Mouse (Mus musculus): ENCODE results near the gene Cdh24. TPM values are rescaled to one million over a fixed set of nuclear protein-coding genes. Genes with fewer than 3 reads are reported as not detected.

The Cdh24 gene
- polyA plus RNA-seq, 1 experiment from 2014 or later, result 4.8 TPM

GRCm38 (mm10) chr14:54674317-54674716 lies 33.2 kb upstream of the Cdh24 start:
- no peak overlapping the region for H3K4me3 ChIP-seq (ENCODE audit: low read depth, low read length)
- no peak for ATAC-seq
- peaks cover 80% of the 10 kb centered on the region for H3K36me3 ChIP-seq (ENCODE audit: control insufficient read depth, insufficient read depth, low read length)
- no peak overlapping the region for H3K4me2 ChIP-seq (ENCODE audit: low read length)
- no peak overlapping the region for H3K27ac ChIP-seq (ENCODE audit: low read depth, low read length)
- no peak for DNase-seq (ENCODE audit: low spot score)
- no peaks in the 10 kb centered on the region for H3K27me3 ChIP-seq (replicated peaks; ENCODE audit: control insufficient read depth, insufficient read depth, low read length)
- H3K9ac ChIP-seq (ENCODE audit: low read length), result no peak overlapping the region
- WGBS, result 83% methylated on average over 2 of the region's 2 CpGs
- no peaks in the 10 kb centered on the region for H3K4me1 ChIP-seq (ENCODE audit: control insufficient read depth, insufficient read depth, low read length)
- no peaks in the 10 kb centered on the region for H3K9me3 ChIP-seq (replicated peaks; ENCODE audit: control insufficient read depth, low read length)

DNA sequence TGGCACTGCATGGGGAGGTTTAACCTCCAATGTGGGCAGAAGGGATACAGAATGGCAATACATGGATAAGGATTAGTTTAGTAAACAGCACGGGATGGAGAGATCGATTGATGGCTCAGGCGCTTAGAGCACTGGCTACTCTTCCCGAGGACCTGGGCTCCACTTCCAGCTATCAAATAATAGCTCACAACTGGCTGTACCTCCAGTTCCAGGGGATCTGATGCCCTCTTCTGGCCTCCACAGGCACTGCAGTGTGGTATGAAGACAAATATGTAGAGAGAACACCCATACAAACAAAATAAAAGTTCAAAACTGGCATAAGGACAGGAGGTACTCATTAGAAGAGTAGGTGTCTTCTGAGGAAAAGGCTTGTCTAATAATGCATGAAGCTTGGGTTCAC lies 28.2 kb upstream of the Cdh24 start:
- H3K27me3 ChIP-seq (replicated peaks; ENCODE audit: control insufficient read depth, insufficient read depth, low read length), result no peaks in the 10 kb centered on the region
- H3K9me3 ChIP-seq (replicated peaks; ENCODE audit: control insufficient read depth, low read length), result no peaks in the 10 kb centered on the region
- no peaks in the 10 kb centered on the region for H3K4me1 ChIP-seq (ENCODE audit: control insufficient read depth, insufficient read depth, low read length)
- no peak overlapping the region for H3K4me2 ChIP-seq (ENCODE audit: low read length)
- H3K27ac ChIP-seq (ENCODE audit: low read depth, low read length), result no peak overlapping the region
- H3K36me3 ChIP-seq (ENCODE audit: control insufficient read depth, insufficient read depth, low read length), result peaks cover 78% of the 10 kb centered on the region
- WGBS, result 80% methylated on average over 4 of the region's 4 CpGs
- peak; percentile 41 for DNase-seq (ENCODE audit: low spot score)
- H3K9ac ChIP-seq (ENCODE audit: low read length), result no peak overlapping the region
- no peak for ATAC-seq
- no peak overlapping the region for H3K4me3 ChIP-seq (ENCODE audit: low read depth, low read length)

- Histone ChIP-seq H3K4me1 (ENCODE audit: control insufficient read depth, insufficient read depth, low read length) (no peaks in the 10 kb centered on the region), H3K9ac (ENCODE audit: low read length) (no peak overlapping the region), H3K4me2 (ENCODE audit: low read length) (no peak overlapping the region), H3K36me3 (ENCODE audit: control insufficient read depth, insufficient read depth, low read length) (peaks cover 89% of the 10 kb centered on the region), H3K9me3 (replicated peaks; ENCODE audit: control insufficient read depth, low read length) (no peaks in the 10 kb centered on the region), H3K27me3 (replicated peaks; ENCODE audit: control insufficient read depth, insufficient read depth, low read length) (no peaks in the 10 kb centered on the region), H3K4me3 (ENCODE audit: low read depth, low read length) (no peak overlapping the region), H3K27ac (ENCODE audit: low read depth, low read length) (no peak overlapping the region)
- DNase-seq (ENCODE audit: low spot score) (no peak), ATAC-seq (no peak)
- 92% methylated on average over 10 of the region's 10 CpGs for WGBS
These were observed 23.5 kb upstream of the Cdh24 start for GRCm38 (mm10) chr14:54664477-54665222.

GRCm38 (mm10) chr14:54660009-54660408 lies 18.8 kb upstream of the Cdh24 start:
- Histone ChIP-seq H3K27ac (ENCODE audit: low read depth, low read length) (no peak overlapping the region), H3K4me1 (ENCODE audit: control insufficient read depth, insufficient read depth, low read length) (no peaks in the 10 kb centered on the region), H3K27me3 (replicated peaks; ENCODE audit: control insufficient read depth, insufficient read depth, low read length) (no peaks in the 10 kb centered on the region), H3K36me3 (ENCODE audit: control insufficient read depth, insufficient read depth, low read length) (peaks cover 99% of the 10 kb centered on the region), H3K9ac (ENCODE audit: low read length) (no peak overlapping the region), H3K9me3 (replicated peaks; ENCODE audit: control insufficient read depth, low read length) (no peaks in the 10 kb centered on the region), H3K4me2 (ENCODE audit: low read length) (no peak overlapping the region), H3K4me3 (ENCODE audit: low read depth, low read length) (no peak overlapping the region)
- DNase-seq (ENCODE audit: low spot score), result no peak
- ATAC-seq, result no peak
- WGBS, result 89% methylated on average over 2 of the region's 2 CpGs

DNA sequence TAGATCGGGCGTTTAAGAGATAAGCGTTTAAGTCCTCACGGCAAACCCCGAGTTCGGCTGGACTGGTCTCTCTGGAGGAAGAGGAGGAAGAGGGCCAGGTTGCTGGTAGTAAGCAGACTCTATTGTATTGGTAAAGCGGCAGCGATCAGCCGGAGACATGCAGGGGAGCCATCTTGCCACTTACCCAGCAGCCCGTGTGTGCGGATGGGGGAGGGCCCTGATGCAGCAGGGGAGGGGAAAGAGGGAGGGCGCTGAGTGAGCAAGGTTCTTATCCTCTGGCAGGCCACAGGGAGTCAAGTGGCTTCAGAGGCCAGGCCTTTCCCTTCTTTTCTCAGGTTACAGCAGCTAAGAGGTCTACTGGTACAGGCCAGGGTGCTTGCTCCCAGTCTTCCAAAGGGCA lies 12.3 kb upstream of the Cdh24 start:
- Histone ChIP-seq H3K4me2 (ENCODE audit: low read length) (peak overlapping the region; percentile 88), H3K27ac (ENCODE audit: low read depth, low read length) (peak overlapping the region; percentile 84), H3K36me3 (ENCODE audit: control insufficient read depth, insufficient read depth, low read length) (peaks cover 64% of the 10 kb centered on the region), H3K4me3 (ENCODE audit: low read depth, low read length) (peak overlapping the region; percentile 74), H3K9ac (ENCODE audit: low read length) (peak overlapping the region; percentile 91), H3K27me3 (replicated peaks; ENCODE audit: control insufficient read depth, insufficient read depth, low read length) (no peaks in the 10 kb centered on the region), H3K4me1 (ENCODE audit: control insufficient read depth, insufficient read depth, low read length) (peaks cover 22% of the 10 kb centered on the region), H3K9me3 (replicated peaks; ENCODE audit: control insufficient read depth, low read length) (no peaks in the 10 kb centered on the region)
- DNase-seq (ENCODE audit: low spot score), result peak; percentile 92
- peak; percentile 89 for ATAC-seq
- WGBS, result 1% methylated on average over 12 of the region's 12 CpGs

DNA sequence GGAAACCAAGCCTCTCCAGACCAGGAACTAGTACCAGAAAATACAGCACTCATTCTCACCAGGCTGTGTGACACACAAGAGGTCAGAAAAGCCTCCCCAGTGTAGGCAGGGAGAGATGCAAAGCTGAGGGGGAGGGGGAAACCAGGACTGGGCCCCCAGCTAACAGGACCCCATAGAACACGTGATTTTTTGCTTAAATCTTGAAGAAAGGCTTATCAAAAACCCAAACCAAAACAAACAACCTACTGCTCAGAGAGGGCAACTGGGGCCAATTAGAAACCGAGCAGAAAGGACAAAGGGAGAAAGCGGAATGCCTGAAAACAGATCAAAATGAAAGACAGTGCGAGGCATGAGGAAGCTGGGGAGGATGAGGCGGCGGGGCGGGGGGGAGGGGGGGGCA lies 11.6 kb upstream of the Cdh24 start:
- Histone ChIP-seq H3K27me3 (replicated peaks; ENCODE audit: control insufficient read depth, insufficient read depth, low read length) (no peaks in the 10 kb centered on the region), H3K4me2 (ENCODE audit: low read length) (peak overlapping the region; percentile 88), H3K36me3 (ENCODE audit: control insufficient read depth, insufficient read depth, low read length) (peaks cover 64% of the 10 kb centered on the region), H3K9me3 (replicated peaks; ENCODE audit: control insufficient read depth, low read length) (no peaks in the 10 kb centered on the region), H3K27ac (ENCODE audit: low read depth, low read length) (peak overlapping the region; percentile 84), H3K4me1 (ENCODE audit: control insufficient read depth, insufficient read depth, low read length) (peaks cover 23% of the 10 kb centered on the region), H3K9ac (ENCODE audit: low read length) (peak overlapping the region; percentile 91), H3K4me3 (ENCODE audit: low read depth, low read length) (peak overlapping the region; percentile 74)
- DNase-seq (ENCODE audit: low spot score) (peak; percentile 25), ATAC-seq (peak; percentile 37)
- 2% methylated on average over 7 of the region's 7 CpGs for WGBS

DNA sequence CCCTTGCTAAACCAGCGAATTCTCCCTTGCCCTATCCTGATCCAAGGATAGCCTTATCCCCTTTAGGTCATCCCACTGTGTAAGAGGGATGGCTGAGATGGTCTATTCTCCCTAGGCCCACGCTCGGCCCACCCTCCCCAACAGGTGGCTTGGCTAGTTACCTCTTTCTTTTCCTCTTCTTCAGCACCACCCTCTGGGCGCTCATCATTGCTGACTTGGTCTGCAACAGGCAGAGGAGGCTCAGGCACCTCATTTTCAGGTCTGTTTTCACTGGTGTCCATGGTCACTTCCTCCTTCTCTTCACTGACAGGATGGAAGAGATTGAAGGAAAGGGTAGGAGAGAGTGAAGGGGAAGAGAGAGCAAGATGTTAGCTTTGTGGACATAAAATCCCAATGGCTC lies 10.4 kb upstream of the Cdh24 start:
- DNase-seq (ENCODE audit: low spot score) (no peak), ATAC-seq (peak; percentile 1; the same call in 1 of the 2 replicates)
- peak overlapping the region; percentile 88 for H3K4me2 ChIP-seq (ENCODE audit: low read length)
- no peaks in the 10 kb centered on the region for H3K9me3 ChIP-seq (replicated peaks; ENCODE audit: control insufficient read depth, low read length)
- H3K4me1 ChIP-seq (ENCODE audit: control insufficient read depth, insufficient read depth, low read length), result peaks cover 23% of the 10 kb centered on the region
- no peaks in the 10 kb centered on the region for H3K27me3 ChIP-seq (replicated peaks; ENCODE audit: control insufficient read depth, insufficient read depth, low read length)
- no peak overlapping the region for H3K4me3 ChIP-seq (ENCODE audit: low read depth, low read length)
- H3K36me3 ChIP-seq (ENCODE audit: control insufficient read depth, insufficient read depth, low read length), result peaks cover 66% of the 10 kb centered on the region
- H3K27ac ChIP-seq (ENCODE audit: low read depth, low read length), result no peak overlapping the region
- WGBS, result 65% methylated on average over 4 of the region's 4 CpGs
- peak overlapping the region; percentile 29; the same call in 1 of the 2 replicates for H3K9ac ChIP-seq (ENCODE audit: low read length)

DNA sequence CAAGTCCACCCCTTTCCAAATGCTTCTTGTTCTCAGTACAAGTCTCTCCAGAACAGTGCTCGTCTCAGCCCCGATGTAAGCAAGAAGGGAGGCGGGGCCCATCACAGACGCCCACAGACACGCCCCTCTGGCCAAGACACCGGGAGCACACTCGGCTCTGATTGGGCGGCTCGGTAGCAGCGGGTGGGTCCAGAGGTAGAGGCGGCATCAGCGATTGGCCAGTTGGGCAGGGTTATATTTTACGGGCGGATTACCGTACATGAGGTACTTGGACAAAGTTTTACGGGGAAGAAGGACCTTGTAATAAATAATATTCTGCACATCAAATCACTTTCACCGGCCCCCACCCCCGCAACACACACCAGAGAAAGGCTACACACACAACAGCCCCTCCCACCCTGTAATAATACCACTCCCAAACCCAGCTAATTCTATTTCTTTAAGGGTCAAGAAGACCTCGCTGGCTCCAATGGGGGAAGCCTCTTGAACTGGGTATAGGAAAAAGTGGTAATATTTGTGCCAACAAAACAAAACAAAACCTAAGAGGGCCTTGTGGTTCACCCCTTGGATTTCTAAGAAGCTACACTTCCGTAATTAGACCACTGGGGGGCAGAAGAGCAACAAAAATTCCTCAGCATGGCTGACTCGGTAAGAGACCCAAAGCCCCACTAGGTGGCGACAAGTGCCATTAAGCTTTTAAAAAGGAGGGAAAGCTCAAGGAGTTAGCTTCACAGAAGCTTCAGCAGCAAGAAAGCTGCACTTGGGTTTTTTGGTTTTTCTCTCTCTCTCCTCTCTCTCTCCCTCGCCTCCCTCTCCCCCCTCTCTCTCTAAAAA lies 9.7 kb upstream of the Cdh24 start:
- no peak overlapping the region for H3K4me3 ChIP-seq (ENCODE audit: low read depth, low read length)
- 63% methylated on average over 23 of the region's 23 CpGs for WGBS
- H3K4me1 ChIP-seq (ENCODE audit: control insufficient read depth, insufficient read depth, low read length), result peaks cover 23% of the 10 kb centered on the region
- peak; percentile 61 for ATAC-seq
- no peaks in the 10 kb centered on the region for H3K27me3 ChIP-seq (replicated peaks; ENCODE audit: control insufficient read depth, insufficient read depth, low read length)
- DNase-seq (ENCODE audit: low spot score), result peak; percentile 98
- no peak overlapping the region for H3K9ac ChIP-seq (ENCODE audit: low read length)
- no peaks in the 10 kb centered on the region for H3K9me3 ChIP-seq (replicated peaks; ENCODE audit: control insufficient read depth, low read length)
- H3K27ac ChIP-seq (ENCODE audit: low read depth, low read length), result no peak overlapping the region
- H3K36me3 ChIP-seq (ENCODE audit: control insufficient read depth, insufficient read depth, low read length), result peaks cover 66% of the 10 kb centered on the region
- no peak overlapping the region for H3K4me2 ChIP-seq (ENCODE audit: low read length)

DNA sequence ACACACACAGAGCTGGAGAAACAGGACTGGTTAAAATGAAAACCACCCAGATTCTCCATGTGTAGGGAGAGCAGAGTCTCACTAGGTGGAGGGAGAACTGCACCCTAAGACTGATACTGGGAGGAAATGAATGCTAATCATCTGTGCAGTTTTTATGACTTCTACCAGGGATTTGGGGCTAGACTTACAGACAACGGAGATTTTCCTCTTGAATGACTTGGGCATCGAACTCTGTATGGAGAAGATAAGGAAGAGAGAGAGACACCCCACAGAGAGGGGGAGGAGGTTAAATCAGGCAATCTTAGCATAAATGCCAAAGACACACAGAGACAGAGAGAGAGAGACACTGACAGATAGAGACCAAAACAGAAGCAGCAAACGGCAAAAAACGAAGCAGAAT lies 6.7 kb upstream of the Cdh24 start:
- WGBS, result 73% methylated on average over 4 of the region's 4 CpGs
- no peak for ATAC-seq
- no peak overlapping the region for H3K4me3 ChIP-seq (ENCODE audit: low read depth, low read length)

More for the DNA sequence above, 6.7 kb upstream of the Cdh24 start:
- H3K9me3 ChIP-seq (replicated peaks; ENCODE audit: control insufficient read depth, low read length), result no peaks in the 10 kb centered on the region
- peaks cover 18% of the 10 kb centered on the region for H3K4me1 ChIP-seq (ENCODE audit: control insufficient read depth, insufficient read depth, low read length)
- no peak for DNase-seq (ENCODE audit: low spot score)
- H3K36me3 ChIP-seq (ENCODE audit: control insufficient read depth, insufficient read depth, low read length), result peaks cover 84% of the 10 kb centered on the region
- no peak overlapping the region for H3K27ac ChIP-seq (ENCODE audit: low read depth, low read length)
- no peak overlapping the region for H3K4me2 ChIP-seq (ENCODE audit: low read length)
- no peak overlapping the region for H3K9ac ChIP-seq (ENCODE audit: low read length)
- H3K27me3 ChIP-seq (replicated peaks; ENCODE audit: control insufficient read depth, insufficient read depth, low read length), result no peaks in the 10 kb centered on the region

Data from forebrain, embryonic 14.5 days (tissue).